In the genomic region with DNA sequence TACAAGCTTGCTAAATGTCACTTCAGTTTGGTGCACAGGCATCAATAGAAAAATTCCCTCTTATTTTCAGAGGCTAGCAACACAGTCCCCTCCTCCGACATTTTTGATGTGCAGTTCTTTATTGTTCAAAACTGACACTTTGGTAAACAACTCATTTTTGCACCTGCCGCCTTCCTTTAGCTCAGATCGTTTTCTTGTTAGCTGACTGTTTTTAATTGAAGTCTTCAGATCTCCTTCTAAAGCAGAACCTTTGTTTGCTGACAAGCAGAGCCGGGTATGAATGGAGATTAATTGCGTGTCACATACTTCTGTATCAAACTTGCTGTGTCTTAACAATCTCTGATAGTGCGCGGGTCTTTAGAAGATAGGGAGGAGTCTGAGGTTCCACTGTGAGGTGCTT, we compare ENCODE assay signal across 23 mouse cellular contexts. TPM values are rescaled to one million over a fixed set of nuclear protein-coding genes. Genes with fewer than 3 reads are reported as not detected.
DNase-seq lines count a peak whose midpoint lies in the region; ATAC-seq and TF ChIP-seq lines count a peak whose summit lies in the region.
"Had no signal": no experiment of that assay in that cellular context is flagged by ENCODE, and none has a peak within 500 bp of the region (broad histone marks: within the 10 kb centered on the region; RNA-seq: fewer than 3 reads in every experiment).

No protein-coding gene starts in this region.

- H3K4me1 ChIP-seq in forebrain, embryonic 15.5 days = peaks cover 52% of the 10 kb centered on the region
- peaks cover 15% of the 10 kb centered on the region for H3K4me1 ChIP-seq in forebrain, embryonic 11.5 days (replicated peaks; ENCODE audit: control insufficient read depth, insufficient read depth, low read length)
- peaks cover 43% of the 10 kb centered on the region for H3K4me1 ChIP-seq in thymus, adult 2 months (replicated peaks; ENCODE audit: control insufficient read depth, insufficient read depth, low read length)
- H3K4me1 ChIP-seq: megakaryocyte, embryonic 14.5 days had no signal

- no peak for ATAC-seq in forebrain, embryonic 15.5 days (replicated peaks)
- ATAC-seq in forebrain, embryonic 11.5 days (replicated peaks; ENCODE audit: low FRiP score) = no peak
- ATAC-seq: forebrain, embryonic 13.5 days; intestine, postnatal 0 days; midbrain, embryonic 16.5 days had no signal

- DNase-seq in forebrain, embryonic 11.5 days (ENCODE audit: low spot score) = no peak
- DNase-seq in layer of hippocampus, adult 2 months (ENCODE audit: low spot score in 2 of 2) = no peak
- DNase-seq in layer of hippocampus, postnatal 10 days (ENCODE audit: low spot score in 2 of 2) = no peak
- DNase-seq in thymus, adult 2 months = no peak
- DNase-seq in thymus, postnatal 36 days = no peak
- DNase-seq in thymus, postnatal 4 days = peak; percentile 31
- DNase-seq: cerebellum, adult 18-20 months; cerebellum, postnatal 14 days; gastrocnemius, postnatal 25 days; heart, adult 18-20 months; heart, postnatal 4 days; kidney, postnatal 25 days; liver, embryonic 13.5 days; lung, adult 2 months; lung, postnatal 14 days had no signal

- H3K27ac ChIP-seq in forebrain, embryonic 15.5 days (replicated peaks) = peak overlapping the region; percentile 24; the same call in 1 of the 2 replicates
- no peak overlapping the region; the same call in 1 of the 2 replicates for H3K27ac ChIP-seq in forebrain, embryonic 11.5 days (ENCODE audit: low read depth, low read length)
- H3K27ac ChIP-seq in layer of hippocampus, adult 2 months = peak overlapping the region; percentile 46
- H3K27ac ChIP-seq in thymus, adult 2 months (ENCODE audit: control insufficient read depth, insufficient read depth, low read length) = peak overlapping the region; percentile 71; the same call in 1 of the 2 replicates
- H3K27ac ChIP-seq: forebrain, embryonic 13.5 days; heart, embryonic 15.5 days; liver, embryonic 13.5 days had no signal

- no peak overlapping the region for H3K4me3 ChIP-seq in forebrain, embryonic 15.5 days
- H3K4me3 ChIP-seq in forebrain, embryonic 11.5 days (ENCODE audit: low read depth, low read length) = no peak overlapping the region
- no peak overlapping the region for H3K4me3 ChIP-seq in layer of hippocampus, adult 2 months
- H3K4me3 ChIP-seq in thymus, adult 2 months (ENCODE audit: control insufficient read depth, insufficient read depth, low read length) = no peak overlapping the region
- H3K4me3 ChIP-seq: forebrain, embryonic 13.5 days; heart, embryonic 15.5 days; liver, embryonic 13.5 days; megakaryocyte, embryonic 14.5 days had no signal

- H3K4me2 ChIP-seq in forebrain, embryonic 15.5 days (replicated peaks) = no peak overlapping the region
- H3K4me2 ChIP-seq in forebrain, embryonic 11.5 days (ENCODE audit: low read depth, low read length, severe bottlenecking) = no peak overlapping the region
- H3K4me2 ChIP-seq: forebrain, embryonic 13.5 days; heart, embryonic 15.5 days; liver, embryonic 13.5 days had no signal

- no peak for TF ChIP-seq POLR2A in thymus, adult 2 months (IDR thresholded peaks at IDR 0.05; ENCODE audit: control insufficient read depth, extremely low read depth, insufficient read depth, low read length, poor library complexity)

- TF ChIP-seq CTCF in layer of hippocampus, adult 2 months (conservative IDR thresholded peaks at IDR 0.05) = no peak
- TF ChIP-seq CTCF in thymus, adult 2 months (IDR thresholded peaks at IDR 0.05; ENCODE audit: borderline replicate concordance, control insufficient read depth, extremely low read depth, insufficient read depth, low read length, poor library complexity) = no peak

- no peak overlapping the region for H3K9ac ChIP-seq in forebrain, embryonic 15.5 days (replicated peaks)
- H3K9ac ChIP-seq in forebrain, embryonic 11.5 days (ENCODE audit: low read length) = no peak overlapping the region
- H3K9ac ChIP-seq: forebrain, embryonic 13.5 days; heart, embryonic 15.5 days; liver, embryonic 13.5 days had no signal

- peaks cover 9% of the 10 kb centered on the region; the same call in 1 of the 2 replicates for H3K27me3 ChIP-seq in forebrain, embryonic 15.5 days
- H3K27me3 ChIP-seq in forebrain, embryonic 11.5 days (ENCODE audit: control insufficient read depth, insufficient read depth, low read length) = peaks cover 12% of the 10 kb centered on the region
- H3K27me3 ChIP-seq in thymus, adult 2 months (ENCODE audit: control insufficient read depth, insufficient read depth, low read length) = no peaks in the 10 kb centered on the region

- WGBS in forebrain, embryonic 15.5 days = 12% methylated on average over 7 of the region's 7 CpGs
- WGBS in forebrain, embryonic 11.5 days = 28% methylated on average over 7 of the region's 7 CpGs
- WGBS in thymus, adult 2 months = 6% methylated on average over 7 of the region's 7 CpGs

- H3K9me3 ChIP-seq in forebrain, embryonic 15.5 days = no peaks in the 10 kb centered on the region
- H3K9me3 ChIP-seq in forebrain, embryonic 11.5 days (ENCODE audit: control insufficient read depth, low read length) = no peaks in the 10 kb centered on the region
- H3K9me3 ChIP-seq: forebrain, embryonic 13.5 days; G1E; heart, embryonic 15.5 days; liver, embryonic 13.5 days; megakaryocyte, embryonic 14.5 days had no signal

- no peaks in the 10 kb centered on the region for H3K36me3 ChIP-seq in forebrain, embryonic 15.5 days
- H3K36me3 ChIP-seq in forebrain, embryonic 11.5 days (ENCODE audit: control insufficient read depth, insufficient read depth, low read length) = no peaks in the 10 kb centered on the region
- no peaks in the 10 kb centered on the region for H3K36me3 ChIP-seq in thymus, adult 2 months (ENCODE audit: control insufficient read depth, insufficient read depth, low read length)
- H3K36me3 ChIP-seq: G1E; heart, embryonic 15.5 days; liver, embryonic 13.5 days had no signal

RNA-seq across cellular contexts. Expression of a gene that starts 2.0 kb away (rescaled TPM):
- polyA plus RNA-seq in forebrain, embryonic 15.5 days (2015; fragmentation: Nextera tagmentation; extraction: Ambion mirVana) = 2.7 and 2.8 TPM in 2 replicates
- polyA plus RNA-seq in forebrain, embryonic 11.5 days (2014; fragmentation: Nextera tagmentation; extraction: Ambion mirVana) = 2.6 and 3.9 TPM in 2 replicates
- total RNA-seq in layer of hippocampus, adult 2 months (2021) = 1 to 10 TPM; 1.0 to 1.2 TPM
- 1 to 10 TPM; 1.4 to 2.0 TPM for total RNA-seq in layer of hippocampus, postnatal 10 days (2021)
- 183 and 205 TPM in 2 replicates for polyA plus RNA-seq in thymus, adult 2 months (2012; rRNA removed)
- total RNA-seq: CH12.LX had no signal
- polyA plus RNA-seq: G1E had no signal

Comparison
In these comparisons a context has a peak if more than half of its experiments do, and no peak if none do; other contexts are left out.
1. RNA of a gene that starts 2.0 kb away (polyA plus RNA-seq): 183 to 205 TPM in thymus, adult 2 months; 2.7 to 2.8 TPM in forebrain, embryonic 15.5 days and 2.6 to 3.9 TPM in forebrain, embryonic 11.5 days; every median in the first group is over 10 times any median in the second.